Mouse (Mus musculus) hindbrain, embryonic 14.5 days (tissue): ENCODE results near the gene Ppl. TPM values are rescaled to one million over a fixed set of nuclear protein-coding genes. Genes with fewer than 3 reads are reported as not detected.

ENCODE experiments used
- ATAC-seq: fragments of 200-750 bp; cut with Nextera tagmentation; 2 replicates; pipeline ENCODE4 v1.8.0; 2017; ENCODE audit warnings: moderate number of reproducible peaks, mild to moderate bottlenecking, moderate TSS enrichment, moderate library complexity; ENCODE audit not compliant: low FRiP score
- DNase-seq: peaks from one replicate; pipeline ENCODE4 v3.0.0-alpha.2; 2015; ENCODE audit warnings: low spot score
- H3K27ac ChIP-seq: fragments of 300-500 bp; sonication (generic); 2 replicates; pipeline ENCODE4 v1.5.1; 2014; ENCODE audit warnings: mild to moderate bottlenecking, moderate library complexity
- H3K27me3 ChIP-seq: fragments of 300-500 bp; sonication (generic); 2 replicates; pipeline ENCODE4 v1.6.1; 2014; ENCODE audit warnings: mild to moderate bottlenecking, low read length, mixed read lengths; ENCODE audit not compliant: control insufficient read depth, insufficient read depth
- H3K36me3 ChIP-seq: fragments of 300-500 bp; sonication (generic); replicated peaks from 2 replicates; pipeline ENCODE4 v1.6.1; 2014; ENCODE audit not compliant: control insufficient read depth, insufficient read depth
- H3K4me1 ChIP-seq: fragments of 300-500 bp; sonication (generic); replicated peaks from 2 replicates; pipeline ENCODE4 v1.6.1; 2014; ENCODE audit warnings: antibody characterized with exemption, low read length, mixed read lengths; ENCODE audit not compliant: control insufficient read depth, insufficient read depth
- H3K4me2 ChIP-seq: fragments of 300-500 bp; sonication (generic); replicated peaks from 2 replicates; pipeline ENCODE4 v1.6.1; 2014; ENCODE audit warnings: mild to moderate bottlenecking, moderate library complexity
- H3K4me3 ChIP-seq: fragments of 300-500 bp; sonication (generic); replicated peaks from 2 replicates; pipeline ENCODE4 v1.5.1; 2014; ENCODE audit warnings: mild to moderate bottlenecking, low read length
- H3K9ac ChIP-seq: fragments of 300-500 bp; sonication (generic); 2 replicates; pipeline ENCODE4 v1.6.1; 2014
- H3K9me3 ChIP-seq: fragments of 300-500 bp; sonication (generic); 2 replicates; pipeline ENCODE4 v1.6.1; 2016; ENCODE audit warnings: low read length; ENCODE audit not compliant: control insufficient read depth
- WGBS: fragments of 180-500 bp; shearing (Covaris S2); extraction: QIAGEN DNeasy Blood & Tissue Kit; methylation state at CpG from one replicate; pipeline ENCODE4 v1.1.7; 2014; 5-methylcytosine and 5-hydroxymethylcytosine counted together
- polyA plus RNA-seq: library from polyadenylated mRNA; unstranded; fragments of >200 nt; fragmentation: Nextera tagmentation; extraction: Ambion mirVana; gene quantifications from 2 replicates; pipeline ENCODE4 v1.2.1, GENCODE M21; 2014

Gene Ppl
- polyA plus RNA-seq, 1 experiment from 2014 or later: 0.29 TPM

- Histone ChIP-seq H3K9me3 (no peaks in the 10 kb centered on the region), H3K36me3 (no peaks in the 10 kb centered on the region), H3K4me1 (no peaks in the 10 kb centered on the region), H3K4me2 (no peak overlapping the region), H3K4me3 (no peak overlapping the region), H3K27me3 (no peaks in the 10 kb centered on the region), H3K27ac (no peak overlapping the region), H3K9ac (no peak overlapping the region)
- ATAC-seq: no peak
- 78% methylated on average over 4 of the region's 4 CpGs for WGBS
- no peak for DNase-seq
Measured at GRCm38 (mm10) chr16:5113002-5113550, 19.1 kb downstream of the Ppl start.

DNA sequence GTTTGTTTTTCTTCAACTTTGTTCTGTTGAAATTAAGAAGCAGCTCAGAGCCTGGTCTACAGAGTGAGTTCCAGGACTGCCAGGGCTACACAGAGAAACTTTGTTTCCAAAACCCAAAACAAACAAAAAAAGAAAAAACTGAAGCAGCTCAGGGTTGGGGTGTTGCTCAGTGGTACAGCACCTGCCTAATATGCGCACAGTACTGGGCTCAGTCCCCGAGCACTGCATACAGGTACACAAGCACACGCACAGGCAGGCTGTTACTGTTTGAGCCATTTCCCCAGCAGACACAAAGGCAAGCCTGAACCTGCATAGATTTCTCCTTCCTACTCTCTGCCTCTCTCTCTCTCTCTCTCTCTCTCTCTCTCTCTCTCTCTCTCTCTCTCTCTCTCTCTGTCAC is 21.2 kb downstream of the Ppl start:
- 85% methylated on average over 3 of the region's 3 CpGs for WGBS
- H3K4me3 ChIP-seq: no peak overlapping the region
- H3K9ac ChIP-seq: no peak overlapping the region
- no peaks in the 10 kb centered on the region for H3K4me1 ChIP-seq
- H3K27me3 ChIP-seq: no peaks in the 10 kb centered on the region
- no peak overlapping the region for H3K4me2 ChIP-seq
- H3K36me3 ChIP-seq: no peaks in the 10 kb centered on the region
- H3K27ac ChIP-seq: no peak overlapping the region
- no peaks in the 10 kb centered on the region for H3K9me3 ChIP-seq
- DNase-seq: no peak
- no peak for ATAC-seq

DNA sequence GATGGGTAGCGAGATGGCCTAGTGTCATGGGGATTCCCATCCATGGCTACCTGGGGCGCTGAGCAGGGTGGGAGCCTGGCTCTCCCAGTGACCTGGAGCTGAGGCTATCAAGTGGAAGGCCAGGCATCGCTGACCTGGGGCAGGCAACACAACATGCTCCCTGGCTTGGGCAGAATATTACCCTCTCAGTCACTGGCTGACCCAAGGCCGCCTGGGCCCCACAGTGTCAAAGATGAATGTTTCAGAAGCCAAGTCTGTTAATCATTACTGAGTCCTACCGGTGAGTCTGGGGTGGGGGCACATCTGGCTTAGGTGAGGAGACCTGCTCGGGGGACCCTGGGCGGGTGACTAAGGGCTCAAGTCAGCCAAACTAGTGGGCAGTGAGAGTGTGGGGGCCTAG is 22.3 kb downstream of the Ppl start:
- Histone ChIP-seq H3K9me3 (no peaks in the 10 kb centered on the region), H3K9ac (no peak overlapping the region), H3K4me1 (no peaks in the 10 kb centered on the region), H3K27me3 (no peaks in the 10 kb centered on the region), H3K4me2 (no peak overlapping the region), H3K4me3 (no peak overlapping the region), H3K36me3 (no peaks in the 10 kb centered on the region), H3K27ac (no peak overlapping the region)
- ATAC-seq (no peak), DNase-seq (no peak)
- 75% methylated on average over 7 of the region's 7 CpGs for WGBS

DNA sequence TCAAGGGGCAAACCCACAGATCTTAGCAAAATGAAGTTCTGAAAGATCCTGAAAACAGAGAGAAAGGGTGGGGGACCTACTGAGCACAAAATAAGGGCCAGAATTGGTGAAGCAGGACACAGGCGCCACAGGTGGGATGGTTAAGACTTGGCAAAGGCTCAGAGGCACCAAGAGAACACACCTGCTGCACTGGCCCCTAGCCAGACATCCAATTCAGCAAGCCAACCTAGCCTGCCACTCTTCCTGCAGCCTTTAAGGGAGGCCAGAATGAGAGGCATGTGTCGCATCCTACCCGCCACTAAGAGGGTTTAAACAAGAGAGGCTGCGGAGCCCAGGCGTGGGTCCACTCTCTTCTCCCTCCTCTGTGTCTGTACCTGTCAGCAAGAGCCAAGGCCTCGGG is 31.2 kb downstream of the Ppl start:
- no peaks in the 10 kb centered on the region for H3K9me3 ChIP-seq
- H3K36me3 ChIP-seq: no peaks in the 10 kb centered on the region
- no peak overlapping the region for H3K27ac ChIP-seq
- ATAC-seq: no peak
- H3K4me1 ChIP-seq: no peaks in the 10 kb centered on the region
- H3K9ac ChIP-seq: no peak overlapping the region
- no peak for DNase-seq
- H3K27me3 ChIP-seq: no peaks in the 10 kb centered on the region
- 79% methylated on average over 6 of the region's 6 CpGs for WGBS
- no peak overlapping the region for H3K4me2 ChIP-seq
- H3K4me3 ChIP-seq: no peak overlapping the region

- WGBS: 83% methylated on average over 8 of the region's 8 CpGs
- Histone ChIP-seq H3K27me3 (no peaks in the 10 kb centered on the region), H3K9me3 (no peaks in the 10 kb centered on the region), H3K27ac (no peak overlapping the region), H3K4me1 (no peaks in the 10 kb centered on the region), H3K4me2 (no peak overlapping the region), H3K9ac (no peak overlapping the region), H3K4me3 (no peak overlapping the region), H3K36me3 (no peaks in the 10 kb centered on the region)
- no peak for DNase-seq
- no peak for ATAC-seq
Measured at GRCm38 (mm10) chr16:5096504-5096903, 35.7 kb downstream of the Ppl start.

DNA sequence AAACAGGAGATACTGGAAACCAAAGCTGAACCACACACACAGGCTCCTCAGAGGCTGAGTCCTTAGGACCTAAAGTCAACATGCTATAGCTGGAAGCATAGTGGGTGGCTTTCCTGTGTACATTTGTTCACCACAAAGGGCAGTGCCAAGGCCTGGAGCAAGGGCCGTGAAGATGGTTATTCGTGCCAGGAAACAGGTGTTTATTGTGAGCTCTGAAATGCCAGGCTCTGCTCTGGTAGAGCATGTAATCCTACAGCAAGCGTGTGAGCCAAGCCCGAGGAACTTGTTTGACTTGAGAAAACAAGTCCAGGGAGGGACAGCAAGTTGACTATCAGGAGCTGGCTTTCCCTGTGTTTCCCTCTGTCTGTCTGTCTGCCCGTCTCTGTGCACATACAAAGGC is 38.9 kb downstream of the Ppl start:
- no peaks in the 10 kb centered on the region for H3K4me1 ChIP-seq
- no peak overlapping the region for H3K9ac ChIP-seq
- no peak overlapping the region for H3K27ac ChIP-seq
- no peaks in the 10 kb centered on the region for H3K9me3 ChIP-seq
- DNase-seq: no peak
- no peaks in the 10 kb centered on the region for H3K27me3 ChIP-seq
- H3K36me3 ChIP-seq: peaks cover 10% of the 10 kb centered on the region
- ATAC-seq: no peak
- no peak overlapping the region for H3K4me3 ChIP-seq
- 92% methylated on average over 5 of the region's 5 CpGs for WGBS
- no peak overlapping the region for H3K4me2 ChIP-seq

DNA sequence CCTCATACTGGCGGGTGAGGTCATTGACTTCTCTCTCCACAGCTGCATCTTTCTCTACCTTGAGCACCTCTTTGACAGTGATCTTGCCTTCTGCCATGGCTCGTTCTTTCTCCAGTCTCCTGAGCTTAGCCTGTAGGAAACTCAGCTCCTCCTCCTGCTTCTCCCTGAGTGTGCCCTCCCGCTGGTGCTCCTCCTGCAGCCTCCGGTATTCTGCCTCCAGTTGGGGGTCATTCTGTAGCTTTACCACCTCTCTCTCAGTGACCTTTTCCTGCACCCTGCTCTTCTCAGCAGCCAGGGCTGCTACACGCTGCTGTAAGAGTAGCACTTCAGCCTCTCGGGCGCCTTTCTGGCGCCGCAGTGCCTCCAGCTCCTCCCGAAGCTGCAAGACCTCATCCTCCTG is 43.2 kb downstream of the Ppl start:
- Histone ChIP-seq H3K27me3 (no peaks in the 10 kb centered on the region), H3K9ac (no peak overlapping the region), H3K27ac (no peak overlapping the region), H3K4me2 (no peak overlapping the region), H3K4me3 (no peak overlapping the region), H3K4me1 (no peaks in the 10 kb centered on the region), H3K9me3 (no peaks in the 10 kb centered on the region), H3K36me3 (peaks cover 47% of the 10 kb centered on the region)
- 74% methylated on average over 10 of the region's 10 CpGs for WGBS
- no peak for DNase-seq
- ATAC-seq: no peak

- Histone ChIP-seq H3K4me2 (no peak overlapping the region), H3K4me1 (no peaks in the 10 kb centered on the region), H3K9me3 (no peaks in the 10 kb centered on the region), H3K9ac (no peak overlapping the region), H3K36me3 (peaks cover 73% of the 10 kb centered on the region), H3K27ac (no peak overlapping the region), H3K27me3 (no peaks in the 10 kb centered on the region), H3K4me3 (no peak overlapping the region)
- ATAC-seq: no peak
- 93% methylated on average over 2 of the region's 2 CpGs for WGBS
- DNase-seq: no peak
Measured at GRCm38 (mm10) chr16:5086179-5086578, 46.0 kb downstream of the Ppl start.

DNA sequence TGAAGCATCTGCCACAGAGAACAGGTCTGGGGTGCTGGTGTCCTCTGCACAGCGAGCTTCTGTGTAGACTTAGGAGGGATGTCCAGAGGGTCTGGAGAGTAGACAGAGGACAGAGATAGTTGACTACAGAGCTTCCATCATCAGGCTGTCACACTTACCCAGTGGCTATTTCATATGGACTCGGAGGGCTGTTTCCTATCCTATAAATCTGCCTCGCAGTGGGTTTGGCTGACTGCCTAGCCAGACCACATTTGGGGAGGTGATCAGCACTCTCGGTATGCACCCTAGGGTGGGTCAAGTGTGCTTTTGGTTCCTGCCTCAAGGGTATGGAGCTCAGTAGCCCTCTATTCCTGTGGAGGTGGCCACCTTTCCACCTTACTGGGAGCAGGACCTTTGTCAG is 47.0 kb downstream of the Ppl start:
- ATAC-seq: no peak
- no peaks in the 10 kb centered on the region for H3K27me3 ChIP-seq
- WGBS: 97% methylated on average over 4 of the region's 4 CpGs
- no peak overlapping the region for H3K4me3 ChIP-seq
- H3K4me2 ChIP-seq: no peak overlapping the region
- DNase-seq: no peak
- no peaks in the 10 kb centered on the region for H3K4me1 ChIP-seq
- no peaks in the 10 kb centered on the region for H3K9me3 ChIP-seq
- peaks cover 79% of the 10 kb centered on the region for H3K36me3 ChIP-seq
- H3K27ac ChIP-seq: no peak overlapping the region
- no peak overlapping the region for H3K9ac ChIP-seq

GRCm38 (mm10) chr16:5074341-5074740 is 57.9 kb downstream of the Ppl start:
- no peak for DNase-seq
- H3K4me2 ChIP-seq: no peak overlapping the region
- H3K9me3 ChIP-seq: no peaks in the 10 kb centered on the region
- H3K4me3 ChIP-seq: no peak overlapping the region
- H3K36me3 ChIP-seq: peaks cover 97% of the 10 kb centered on the region
- no peaks in the 10 kb centered on the region for H3K27me3 ChIP-seq
- H3K27ac ChIP-seq: no peak overlapping the region
- ATAC-seq: no peak
- WGBS: 94% methylated on average over 5 of the region's 5 CpGs
- H3K4me1 ChIP-seq: no peaks in the 10 kb centered on the region
- no peak overlapping the region for H3K9ac ChIP-seq
